Mouse (Mus musculus) left cerebral cortex, postnatal 10 days (tissue): ENCODE results near the gene Fau. TPM values are rescaled to one million over a fixed set of nuclear protein-coding genes. Genes with fewer than 3 reads are reported as not detected.
A peak's percentile ranks its signal among the peaks of the same experiment; 100 is the strongest.

Experiments used
- DNase-seq, 2 experiments: peaks; one replicate each; pipeline ENCODE4 v3.0.0; 2021 to 2022; ENCODE audit warnings: low spot score in 2 of 2, mixed read lengths in 1 of 2; ENCODE audit errors: extremely low spot score in 1 of 2
- intact Hi-C: fragments of 180-260 bp; cut with DNase I; formaldehyde crosslinking; loops from one replicate; pipeline ENCODE4 v1.15.1; 2025
- total RNA-seq, 2 experiments: library from RNA; stranded (reverse); gene quantifications; 2 replicates each; pipeline ENCODE4 v1.2.3; 2021

The Fau gene
- 100 to 1,000 TPM; 698 to 713 TPM for total RNA-seq

DNA sequence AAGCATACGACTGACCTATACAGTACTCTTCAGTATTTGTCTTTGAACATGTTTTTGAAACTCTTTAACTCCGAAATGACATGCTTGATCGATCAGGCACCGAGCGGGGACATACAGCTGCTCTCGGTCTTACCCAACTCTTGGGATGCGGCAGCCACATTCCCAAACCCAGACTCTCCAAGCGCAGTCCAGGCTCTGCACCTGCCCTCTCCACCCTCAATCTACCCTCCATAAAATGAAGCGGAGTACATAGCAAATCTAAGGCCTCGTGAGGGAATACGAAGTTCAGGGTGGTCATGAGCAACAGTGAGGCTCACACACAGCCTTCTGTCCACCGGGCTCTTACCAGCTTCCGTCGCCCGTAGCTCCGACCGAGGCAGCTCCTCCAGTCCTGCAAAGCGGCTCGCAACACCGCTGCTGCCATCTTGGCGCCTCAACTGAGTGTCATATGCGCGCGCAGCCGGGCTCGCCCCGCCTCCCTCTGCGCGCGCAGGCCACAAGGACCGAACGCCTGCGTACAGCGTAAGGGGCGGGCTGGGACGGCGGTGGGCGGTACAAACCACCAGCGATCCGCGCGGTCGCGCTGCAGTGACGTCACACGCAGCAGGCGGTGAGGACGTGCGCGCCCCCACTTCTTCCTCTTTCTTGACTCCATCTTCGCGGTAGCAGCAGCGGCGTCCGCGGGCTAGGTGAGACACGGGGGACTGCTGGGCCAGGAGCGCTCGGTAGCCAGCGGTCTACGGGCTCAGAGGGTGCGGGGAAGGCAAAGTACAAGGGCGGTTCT, at the start of gene Fau, which contains the start of gene Mrpl49:
Gene Fau, plus strand, starts transcription at position 532 of the 784 bp plus-strand sequence.
Gene Mrpl49, minus strand, starts transcription at position 473 of the 784 bp plus-strand sequence.
- intact Hi-C loops, result no loop called here
- DNase-seq, result peak; percentile 99 to 100

DNA sequence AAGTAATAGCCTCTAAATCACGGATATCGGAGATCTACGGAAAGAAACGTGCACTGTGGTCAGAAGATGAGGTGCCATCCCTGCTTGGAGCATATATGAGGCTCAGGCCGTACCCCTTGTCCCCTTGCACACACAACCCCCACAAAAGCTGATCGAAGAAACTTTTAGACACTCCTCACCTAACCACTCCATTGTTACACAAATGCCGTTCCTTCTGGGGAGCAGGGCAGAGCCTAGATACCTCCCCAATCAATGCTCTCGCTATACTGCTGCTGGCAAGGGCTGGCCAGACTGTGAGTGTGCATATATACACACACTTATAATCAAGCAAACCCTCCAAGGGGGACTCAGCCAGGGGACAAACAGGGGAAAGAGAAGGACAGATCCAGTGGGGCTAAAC, 48.5 kb upstream of the Fau start:
- DNase-seq, result no peak
- intact Hi-C loops, result no loop called here

GRCm38 (mm10) chr19:6013691-6014090, 44.0 kb upstream of the Fau start:
- intact Hi-C loops, result loop anchor here (10.0 kb wide), 1 partner anchor 229 kb away; no protein-coding TSS in a partner anchor
- DNase-seq, result no peak

- DNase-seq, result peak in 1 of 2 experiments; percentile 59
- intact Hi-C loops, result loop anchor here (10.0 kb wide), 1 partner anchor 230 kb away; no protein-coding TSS in a partner anchor
Observed at GRCm38 (mm10) chr19:6014991-6015510, 42.6 kb upstream of the Fau start.

- intact Hi-C loops, result loop anchor here (10.0 kb wide), 1 partner anchor 231 kb away; no protein-coding TSS in a partner anchor
- peak; percentile 16 to 83 for DNase-seq
Observed at GRCm38 (mm10) chr19:6015511-6016315, 41.9 kb upstream of the Fau start, which contains the start of gene Capn1. TSS of gene Capn1 (minus strand) at chr19:6015897.

- DNase-seq, result no peak
- intact Hi-C loops, result loop anchor here (10.0 kb wide), 1 partner anchor 232 kb away; no protein-coding TSS in a partner anchor
Observed at GRCm38 (mm10) chr19:6016532-6016931, 41.1 kb upstream of the Fau start.

- intact Hi-C loops, result loop anchor here (1.0 to 10.0 kb wide), 3 partner anchors 54 to 234 kb away; partner anchors contain the start of gene Pola2
- DNase-seq, result peak; percentile 73 to 87
Observed at GRCm38 (mm10) chr19:6018142-6019089, 39.2 kb upstream of the Fau start.

- no peak for DNase-seq
- intact Hi-C loops, result no loop called here
Observed at GRCm38 (mm10) chr19:6020276-6020675, 37.4 kb upstream of the Fau start.

DNA sequence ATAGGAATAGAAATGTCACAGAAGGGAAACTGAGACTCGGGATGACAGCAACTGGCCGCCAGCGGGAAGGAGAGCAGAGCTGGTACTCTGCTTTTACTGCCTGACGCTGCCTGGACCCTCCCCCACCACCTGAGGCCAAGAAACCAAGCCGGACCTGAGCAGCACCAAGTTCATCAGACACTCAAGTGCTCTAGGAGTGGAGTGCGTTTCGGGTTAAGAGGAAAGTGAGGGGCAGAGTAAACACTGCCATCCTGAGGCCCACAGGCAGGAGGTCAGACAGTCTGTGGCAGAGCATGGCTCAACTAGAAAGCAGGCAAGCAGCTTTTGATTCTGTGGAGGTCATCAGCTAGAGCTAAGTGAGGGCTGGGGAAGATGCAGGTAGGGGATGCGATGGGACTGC, 34.6 kb upstream of the Fau start:
- intact Hi-C loops, result no loop called here
- no peak for DNase-seq

GRCm38 (mm10) chr19:6023930-6024329, 33.7 kb upstream of the Fau start:
- intact Hi-C loops, result no loop called here
- no peak for DNase-seq

GRCm38 (mm10) chr19:6028991-6029390, 28.7 kb upstream of the Fau start:
- intact Hi-C loops, result no loop called here
- DNase-seq, result no peak

GRCm38 (mm10) chr19:6029426-6029825, 28.2 kb upstream of the Fau start:
- no peak for DNase-seq
- intact Hi-C loops, result no loop called here

- intact Hi-C loops, result no loop called here
Observed at GRCm38 (mm10) chr19:6030520-6031280, 26.9 kb upstream of the Fau start.

DNA sequence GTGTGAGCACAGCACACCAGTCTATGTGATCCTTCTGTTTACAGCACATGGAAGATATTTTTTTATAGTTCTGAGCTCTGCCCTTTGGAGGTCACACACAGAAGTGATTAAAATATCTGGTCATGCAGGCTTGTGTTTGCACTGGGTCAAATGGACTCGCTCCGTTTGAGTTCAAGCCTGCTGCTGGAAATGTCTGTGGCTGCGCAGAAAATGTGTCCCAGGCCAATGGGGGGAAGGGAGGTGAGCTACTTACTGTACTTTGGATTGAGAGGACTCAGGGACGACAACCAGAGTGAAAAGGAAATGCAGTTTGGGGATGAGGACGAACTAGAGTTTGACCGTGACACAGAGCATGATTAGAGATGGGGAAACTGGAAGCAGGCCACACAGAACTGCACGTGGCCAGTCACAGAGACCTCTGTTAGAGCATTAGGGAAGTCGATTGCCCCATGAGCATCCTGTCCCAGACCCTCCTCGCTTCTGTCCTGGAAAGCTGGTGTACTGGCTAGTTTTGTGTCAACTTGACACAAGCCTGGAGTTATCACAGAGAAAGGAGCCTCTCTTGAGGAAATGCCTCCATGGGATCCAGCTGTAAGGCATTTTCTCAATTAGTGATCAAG, 21.6 kb upstream of the Fau start:
- intact Hi-C loops, result no loop called here
- no peak for DNase-seq

More at GRCm38 (mm10) chr19:6030520-6031280, 26.9 kb upstream of the Fau start:
- DNase-seq, result no peak

GRCm38 (mm10) chr19:6037695-6038094, 19.9 kb upstream of the Fau start:
- intact Hi-C loops, result no loop called here
- DNase-seq, result no peak

GRCm38 (mm10) chr19:6038326-6038725, 19.3 kb upstream of the Fau start:
- intact Hi-C loops, result no loop called here
- DNase-seq, result no peak

GRCm38 (mm10) chr19:6040002-6040401, 17.6 kb upstream of the Fau start:
- intact Hi-C loops, result no loop called here
- DNase-seq, result no peak
